Mouse (Mus musculus) thymus, adult 2 months (tissue): ENCODE results near the gene Tmem132c. TPM values are rescaled to one million over a fixed set of nuclear protein-coding genes. Genes with fewer than 3 reads are reported as not detected.

Experiments used
- DNase-seq: peaks from one replicate; pipeline ENCODE4 v3.0.0; 2021
- H3K27ac ChIP-seq: fragments of 200-500 bp; 2 replicates; pipeline ENCODE4 v1.5.1; 2012; ENCODE audit warnings: low read length, control low read depth; ENCODE audit not compliant: control insufficient read depth, insufficient read depth
- H3K27me3 ChIP-seq: fragments of 200-500 bp; 2 replicates; pipeline ENCODE4 v1.6.1; 2012; ENCODE audit warnings: mild to moderate bottlenecking, low read length, moderate library complexity, mixed read lengths; ENCODE audit not compliant: control insufficient read depth, insufficient read depth
- H3K36me3 ChIP-seq: fragments of 200-500 bp; 2 replicates; pipeline ENCODE4 v1.6.1; 2012; ENCODE audit warnings: mild to moderate bottlenecking, low read length, moderate library complexity; ENCODE audit not compliant: control insufficient read depth, insufficient read depth
- H3K4me1 ChIP-seq: fragments of 200-500 bp; replicated peaks from 2 replicates; pipeline ENCODE4 v1.6.1; 2012; ENCODE audit warnings: low read length; ENCODE audit not compliant: control insufficient read depth, insufficient read depth
- H3K4me3 ChIP-seq: fragments of 200-500 bp; 2 replicates; pipeline ENCODE4 v1.5.1; 2012; ENCODE audit warnings: mild to moderate bottlenecking, low read length, control low read depth, moderate library complexity; ENCODE audit not compliant: control insufficient read depth, insufficient read depth
- CTCF ChIP-seq: fragments of 200-500 bp; IDR thresholded peaks from 2 replicates; pipeline ENCODE4 v1.5.1; 2012; ENCODE audit warnings: mild to moderate bottlenecking, control low read depth, low read length, moderate library complexity, borderline replicate concordance; ENCODE audit not compliant: control insufficient read depth, poor library complexity, insufficient read depth; ENCODE audit errors: extremely low read depth
- POLR2A ChIP-seq: fragments of 200-500 bp; IDR thresholded peaks from 2 replicates; pipeline ENCODE4 v1.6.1; 2012; ENCODE audit warnings: mild to moderate bottlenecking, low read length, control low read depth, moderate library complexity; ENCODE audit not compliant: control insufficient read depth, poor library complexity, insufficient read depth; ENCODE audit errors: extremely low read depth
- WGBS: fragments of 180-500 bp; shearing (Covaris S2); methylation state at CpG from one replicate; pipeline ENCODE4 v1.1.7; 2018; 5-methylcytosine and 5-hydroxymethylcytosine counted together
- polyA plus RNA-seq: library from polyadenylated mRNA; depleted of rRNA; stranded (reverse); fragments of >200 nt; gene quantifications from 2 replicates; pipeline ENCODE4 v1.2.3, GENCODE M21; 2012

Gene Tmem132c
- polyA plus RNA-seq, 1 experiment, result 1.5 TPM

DNA sequence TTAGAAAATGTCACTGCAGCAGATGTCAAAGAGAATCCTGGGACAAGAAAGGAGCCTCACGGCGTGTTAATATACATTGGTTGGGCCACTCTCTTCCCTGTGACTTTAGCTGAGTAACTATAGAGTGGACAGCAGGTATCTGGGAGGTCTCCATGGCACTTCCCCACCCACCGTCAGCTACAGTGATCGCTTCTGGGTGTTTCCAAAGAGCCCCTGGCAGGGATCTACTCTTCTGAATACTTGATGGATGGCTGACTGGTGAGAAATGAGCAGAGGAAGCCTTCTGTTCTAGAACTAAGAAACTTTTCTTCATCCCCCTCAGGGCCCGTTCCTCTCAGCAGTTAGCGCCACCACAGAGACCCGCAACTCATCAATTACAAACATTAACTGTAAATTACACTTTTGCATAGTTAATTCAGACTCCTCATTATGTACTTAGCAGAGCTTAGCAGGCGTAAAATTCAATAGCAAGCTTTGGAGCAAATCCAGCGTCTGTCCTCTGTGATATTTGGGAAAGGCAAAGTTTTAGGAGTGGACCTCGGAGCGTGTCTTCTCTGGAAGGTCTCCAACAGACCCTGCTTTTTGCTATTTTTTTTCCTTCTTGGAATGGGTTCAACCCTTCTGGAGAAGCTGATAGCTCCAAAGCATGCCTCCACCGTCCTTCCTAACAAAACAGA is 257.7 kb downstream of the Tmem132c start:
- 91% methylated on average over 12 of the region's 12 CpGs for WGBS
- no peak overlapping the region for H3K4me3 ChIP-seq
- H3K4me1 ChIP-seq, result no peaks in the 10 kb centered on the region
- no peaks in the 10 kb centered on the region for H3K36me3 ChIP-seq
- DNase-seq, result no peak
- no peaks in the 10 kb centered on the region for H3K27me3 ChIP-seq
- H3K27ac ChIP-seq, result no peak overlapping the region
- TF ChIP-seq CTCF (no peak), POLR2A (no peak)

DNA sequence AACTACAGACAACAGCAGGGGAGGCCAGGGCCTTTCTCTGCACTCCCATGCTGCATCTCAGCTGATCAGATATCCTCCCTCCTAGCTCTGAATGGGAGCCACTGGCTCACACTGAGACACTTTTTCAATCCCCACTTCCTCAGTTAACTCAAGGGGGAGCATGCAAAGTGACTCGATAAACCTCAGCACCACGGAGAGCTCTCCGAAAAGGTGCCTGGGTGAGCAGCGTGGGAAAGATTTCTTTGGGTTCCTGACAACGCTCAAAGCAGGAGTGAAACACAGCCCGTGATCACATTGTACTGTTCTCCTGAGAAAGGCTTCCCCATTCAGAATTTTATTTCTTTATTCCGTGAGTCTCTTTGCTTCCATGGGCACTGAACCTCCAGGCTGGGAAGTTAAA is 261.2 kb downstream of the Tmem132c start:
- no peak overlapping the region for H3K27ac ChIP-seq
- H3K27me3 ChIP-seq, result no peaks in the 10 kb centered on the region
- TF ChIP-seq POLR2A (no peak), CTCF (no peak)
- no peaks in the 10 kb centered on the region for H3K36me3 ChIP-seq
- WGBS, result 27% methylated on average over 7 of the region's 7 CpGs
- DNase-seq, result no peak
- no peak overlapping the region for H3K4me3 ChIP-seq
- no peaks in the 10 kb centered on the region for H3K4me1 ChIP-seq

DNA sequence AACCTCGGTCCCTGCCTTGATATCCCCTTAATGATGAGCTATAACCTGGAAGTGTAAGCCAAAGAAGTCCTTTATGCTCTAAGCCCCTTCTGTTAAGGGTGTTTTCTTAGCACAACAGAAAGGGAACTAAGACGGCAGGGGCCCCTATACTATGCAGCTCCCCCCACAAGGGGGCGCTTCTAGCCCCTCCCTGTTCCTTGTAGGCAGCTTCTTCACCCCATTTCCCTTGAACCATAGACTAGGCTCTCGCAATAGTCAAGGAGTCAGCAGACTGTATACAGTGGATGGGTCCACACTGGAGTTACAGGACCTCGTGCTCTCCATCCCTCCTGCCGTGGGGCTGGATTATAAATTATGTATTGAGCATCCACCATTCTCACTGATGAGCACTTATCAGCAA is 264.1 kb downstream of the Tmem132c start:
- WGBS, result 64% methylated on average over 6 of the region's 6 CpGs
- H3K36me3 ChIP-seq, result no peaks in the 10 kb centered on the region
- H3K4me3 ChIP-seq, result no peak overlapping the region
- no peaks in the 10 kb centered on the region for H3K27me3 ChIP-seq
- TF ChIP-seq CTCF, result no peak
- TF ChIP-seq POLR2A, result no peak
- H3K4me1 ChIP-seq, result no peaks in the 10 kb centered on the region
- DNase-seq, result no peak
- H3K27ac ChIP-seq, result no peak overlapping the region

DNA sequence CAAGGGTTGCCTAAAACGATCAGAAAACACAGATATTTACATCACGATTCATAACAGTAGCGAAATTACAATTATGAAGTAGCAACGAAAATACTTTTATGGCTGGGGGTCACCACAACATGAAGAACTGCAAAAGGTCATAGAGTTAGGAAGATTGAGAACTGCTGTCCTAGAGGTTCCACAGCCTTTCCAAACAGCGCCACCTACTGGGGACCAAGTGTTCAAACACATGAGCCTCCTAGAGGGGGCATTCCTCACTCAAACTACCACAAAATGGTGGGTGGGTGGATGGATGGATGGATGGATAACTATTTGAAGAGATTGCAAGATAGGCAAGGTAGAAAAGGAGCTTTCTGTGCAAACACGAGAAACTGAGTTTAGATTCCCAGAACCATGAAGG is 270.0 kb downstream of the Tmem132c start:
- WGBS, result 78% methylated on average over 6 of the region's 6 CpGs
- DNase-seq, result no peak
- TF ChIP-seq CTCF (no peak), POLR2A (no peak)
- H3K4me3 ChIP-seq, result no peak overlapping the region
- no peaks in the 10 kb centered on the region for H3K27me3 ChIP-seq
- no peaks in the 10 kb centered on the region for H3K36me3 ChIP-seq
- no peaks in the 10 kb centered on the region for H3K4me1 ChIP-seq
- H3K27ac ChIP-seq, result no peak overlapping the region

DNA sequence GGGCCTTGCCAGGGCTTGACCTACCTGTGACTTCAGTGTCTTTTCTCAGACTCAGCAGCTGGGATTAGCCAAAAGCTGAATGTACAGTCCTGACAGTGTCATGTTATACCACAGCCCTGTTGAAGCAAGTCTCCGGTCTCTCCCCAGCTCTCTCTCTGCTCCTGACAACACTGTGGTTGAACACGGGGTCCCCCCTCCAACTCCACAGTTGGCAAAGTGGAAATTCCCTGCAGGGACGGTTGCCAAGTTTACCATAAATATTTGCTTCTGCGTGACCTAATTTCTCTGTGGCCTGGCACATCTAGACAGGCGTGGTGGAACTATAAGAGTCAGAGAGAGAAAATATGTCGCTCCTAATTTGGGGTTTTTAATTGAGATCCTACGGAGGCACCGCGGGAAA is 274.4 kb downstream of the Tmem132c start:
- Histone ChIP-seq H3K4me1 (no peaks in the 10 kb centered on the region), H3K27me3 (no peaks in the 10 kb centered on the region), H3K27ac (no peak overlapping the region), H3K4me3 (no peak overlapping the region), H3K36me3 (no peaks in the 10 kb centered on the region)
- TF ChIP-seq CTCF, result no peak
- no peak for TF ChIP-seq POLR2A
- no peak for DNase-seq
- 86% methylated on average over 9 of the region's 9 CpGs for WGBS

DNA sequence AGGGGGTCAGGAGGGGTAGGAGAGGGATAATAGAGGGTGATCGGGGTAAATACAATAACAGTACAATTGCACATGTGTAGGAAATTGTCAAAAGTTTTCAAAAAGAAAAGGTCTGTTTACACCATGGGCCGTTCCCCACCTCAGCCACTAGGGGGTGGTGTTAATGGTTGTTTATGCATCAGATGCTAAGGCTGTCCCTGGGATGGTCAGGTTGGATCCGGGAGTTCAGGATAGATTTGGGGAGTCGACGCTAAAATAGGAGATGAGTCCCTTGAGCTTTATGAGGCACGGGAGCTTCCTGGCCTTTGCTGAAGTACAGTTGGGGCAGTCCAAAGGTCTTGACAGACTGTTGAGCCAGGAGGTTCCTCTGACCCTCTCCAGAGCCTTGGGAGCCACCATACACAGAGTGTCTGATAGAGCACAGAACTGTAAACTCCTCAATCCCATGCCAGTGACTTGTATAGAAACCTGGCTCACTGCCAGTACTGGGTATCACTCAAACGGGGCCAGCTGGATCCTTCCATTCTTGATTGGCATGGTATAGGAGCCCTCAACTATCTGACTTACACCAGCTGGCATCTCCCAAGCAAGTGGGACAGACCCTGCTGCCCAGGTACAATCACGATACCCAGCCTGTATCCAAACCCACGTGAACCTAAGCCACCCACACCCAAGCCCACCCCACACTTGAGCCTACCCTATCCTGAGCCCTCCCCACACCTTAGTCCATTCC is 281.3 kb downstream of the Tmem132c start:
- no peak for TF ChIP-seq POLR2A
- no peak for TF ChIP-seq CTCF
- 66% methylated on average over 9 of the region's 9 CpGs for WGBS
- no peaks in the 10 kb centered on the region for H3K27me3 ChIP-seq
- no peak overlapping the region for H3K4me3 ChIP-seq
- no peaks in the 10 kb centered on the region for H3K36me3 ChIP-seq
- DNase-seq, result no peak
- H3K27ac ChIP-seq, result no peak overlapping the region
- H3K4me1 ChIP-seq, result no peaks in the 10 kb centered on the region
